Mouse (Mus musculus) small intestine, adult 2 months (tissue): Measurements from ENCODE around the gene Vim. TPM values are rescaled to one million over a fixed set of nuclear protein-coding genes. Genes with fewer than 3 reads are reported as not detected.
"Not testable (repeated sequence)": the region's sequence is repeated elsewhere in the genome, so short reads cannot be mapped to it uniquely, and the experiment has no call there.

Source experiments
- H3K27ac ChIP-seq: fragments of 200-500 bp; 2 replicates; pipeline ENCODE4 v1.5.1; 2012; ENCODE audit warnings: low read depth, low read length, control low read depth, inconsistent platforms; ENCODE audit not compliant: insufficient read depth
- H3K27me3 ChIP-seq: fragments of 200-500 bp; 2 replicates; pipeline ENCODE4 v1.6.1; 2012; ENCODE audit warnings: mild to moderate bottlenecking, moderate library complexity, low read length, inconsistent platforms; ENCODE audit not compliant: control insufficient read depth, insufficient read depth
- H3K36me3 ChIP-seq: fragments of 200-500 bp; 2 replicates; pipeline ENCODE4 v1.6.1; 2012; ENCODE audit warnings: mild to moderate bottlenecking, low read length, control low read depth, inconsistent platforms; ENCODE audit not compliant: control insufficient read depth, insufficient read depth
- H3K4me1 ChIP-seq: fragments of 200-500 bp; 2 replicates; pipeline ENCODE4 v1.6.1; 2012; ENCODE audit warnings: low read length, inconsistent platforms, mixed read lengths; ENCODE audit not compliant: control insufficient read depth, insufficient read depth, insufficient read length
- H3K4me3 ChIP-seq: fragments of 200-500 bp; 2 replicates; pipeline ENCODE4 v1.5.1; 2012; ENCODE audit warnings: low read depth, mild to moderate bottlenecking, control low read depth, inconsistent platforms, low read length, moderate library complexity
- CTCF ChIP-seq: fragments of 200-500 bp; IDR thresholded peaks from 2 replicates; pipeline ENCODE4 v1.5.1; 2012; ENCODE audit warnings: low read depth, mild to moderate bottlenecking, control low read depth, inconsistent platforms, low read length, moderate library complexity, mixed read lengths; ENCODE audit not compliant: insufficient replicate concordance, insufficient read length; ENCODE audit errors: extremely low read depth
- POLR2A ChIP-seq: fragments of 200-500 bp; IDR thresholded peaks from 2 replicates; pipeline ENCODE4 v1.6.1; 2012; ENCODE audit warnings: low read depth, mild to moderate bottlenecking, control low read depth, inconsistent platforms, low read length, moderate library complexity
- WGBS: fragments of 180-500 bp; shearing (Covaris S2); methylation state at CpG from one replicate; pipeline ENCODE4 v1.1.7; 2018; 5-methylcytosine and 5-hydroxymethylcytosine counted together
- polyA plus RNA-seq: library from polyadenylated mRNA; depleted of rRNA; stranded (reverse); fragments of >200 nt; gene quantifications from 2 replicates; pipeline ENCODE4 v1.2.3, GENCODE M21; 2012

Gene Vim
- polyA plus RNA-seq, 1 experiment: 287 TPM

DNA sequence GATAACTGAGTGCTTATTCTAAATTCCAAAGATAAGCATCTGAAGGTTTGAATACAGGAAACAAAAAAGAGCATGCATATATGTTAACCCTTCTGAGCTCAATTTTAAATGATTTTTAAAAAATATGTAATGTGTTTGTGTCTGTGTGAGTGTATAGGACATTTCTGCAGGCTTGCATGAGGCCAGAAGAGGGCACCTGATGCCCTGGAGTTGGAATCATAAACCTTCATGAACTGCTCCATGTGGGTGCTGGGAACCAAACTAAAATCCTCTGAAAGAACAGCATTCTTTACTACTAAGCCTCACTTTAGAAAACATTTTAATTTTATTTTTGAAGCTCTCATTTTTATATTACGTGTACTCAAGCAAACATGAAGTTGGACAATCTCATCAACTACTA lies 3.7 kb downstream of the Vim start:
- Histone ChIP-seq H3K36me3 (peaks cover 11% of the 10 kb centered on the region; the same call in 1 of the 2 replicates), H3K27ac (no peak overlapping the region), H3K4me3 (no peak overlapping the region), H3K4me1 (peaks cover 14% of the 10 kb centered on the region), H3K27me3 (peaks cover 8% of the 10 kb centered on the region; the same call in 1 of the 2 replicates)
- no peak for TF ChIP-seq CTCF
- WGBS: 91% methylated on average over 1 of the region's 1 CpGs

DNA sequence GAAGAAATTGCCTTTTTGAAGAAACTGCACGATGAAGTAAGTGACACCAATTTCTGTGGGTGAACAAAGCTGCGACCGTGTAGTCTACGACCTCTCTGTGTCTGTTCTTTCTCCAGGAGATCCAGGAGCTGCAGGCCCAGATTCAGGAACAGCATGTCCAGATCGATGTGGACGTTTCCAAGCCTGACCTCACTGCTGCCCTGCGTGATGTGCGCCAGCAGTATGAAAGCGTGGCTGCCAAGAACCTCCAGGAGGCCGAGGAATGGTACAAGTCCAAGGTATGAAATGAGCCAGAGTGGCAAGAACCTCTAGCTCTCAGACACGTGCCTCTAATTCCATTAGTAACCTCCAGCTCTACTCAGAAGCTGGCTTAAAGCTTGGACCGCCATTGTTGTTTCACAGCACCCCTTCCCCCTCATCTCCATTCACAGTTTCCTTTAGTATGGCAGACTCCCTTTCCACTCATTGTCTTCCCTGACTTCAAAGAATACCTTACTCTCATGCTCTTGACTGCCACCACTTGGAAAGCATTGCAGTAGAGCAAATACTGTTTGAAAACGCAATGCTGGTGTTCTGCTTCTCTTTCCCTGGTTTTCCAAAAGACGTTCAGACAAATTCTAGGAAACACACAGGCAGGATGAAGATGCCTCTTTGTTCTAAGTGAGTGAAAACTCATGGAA lies 4.9 kb downstream of the Vim start:
- Histone ChIP-seq H3K36me3 (peaks cover 12% of the 10 kb centered on the region; the same call in 1 of the 2 replicates), H3K4me1 (peaks cover 14% of the 10 kb centered on the region), H3K4me3 (no peak overlapping the region), H3K27ac (no peak overlapping the region), H3K27me3 (no peaks in the 10 kb centered on the region)
- TF ChIP-seq POLR2A (no peak), CTCF (no peak)
- 83% methylated on average over 14 of the region's 14 CpGs for WGBS

- no peaks in the 10 kb centered on the region for H3K27me3 ChIP-seq
- no peak for TF ChIP-seq POLR2A
- no peak for TF ChIP-seq CTCF
- 84% methylated on average over 8 of the region's 8 CpGs for WGBS
- H3K36me3 ChIP-seq: peaks cover 12% of the 10 kb centered on the region; the same call in 1 of the 2 replicates
- H3K4me3 ChIP-seq: no peak overlapping the region
- peaks cover 7% of the 10 kb centered on the region for H3K4me1 ChIP-seq
- no peak overlapping the region for H3K27ac ChIP-seq
Measured at GRCm38 (mm10) chr2:13579315-13579714, 5.6 kb downstream of the Vim start.

- H3K4me3 ChIP-seq: no peak overlapping the region
- WGBS: 59% methylated on average over 11 of the region's 11 CpGs
- no peaks in the 10 kb centered on the region; the same call in 1 of the 2 replicates for H3K4me1 ChIP-seq
- H3K27ac ChIP-seq: no peak overlapping the region
- no peaks in the 10 kb centered on the region for H3K27me3 ChIP-seq
- peaks cover 12% of the 10 kb centered on the region; the same call in 1 of the 2 replicates for H3K36me3 ChIP-seq
- TF ChIP-seq POLR2A: no peak
- peak; percentile 38; the same call in 1 of the 2 replicates for TF ChIP-seq CTCF
Measured at GRCm38 (mm10) chr2:13579991-13580390, 6.3 kb downstream of the Vim start.

GRCm38 (mm10) chr2:13582184-13582583 lies 8.5 kb downstream of the Vim start:
- no peak for TF ChIP-seq POLR2A
- no peak for TF ChIP-seq CTCF
- H3K27ac ChIP-seq: no peak overlapping the region
- H3K27me3 ChIP-seq: no peaks in the 10 kb centered on the region
- H3K36me3 ChIP-seq: peaks cover 12% of the 10 kb centered on the region; the same call in 1 of the 2 replicates
- 67% methylated on average over 3 of the region's 3 CpGs for WGBS
- H3K4me3 ChIP-seq: no peak overlapping the region
- H3K4me1 ChIP-seq: no peaks in the 10 kb centered on the region

DNA sequence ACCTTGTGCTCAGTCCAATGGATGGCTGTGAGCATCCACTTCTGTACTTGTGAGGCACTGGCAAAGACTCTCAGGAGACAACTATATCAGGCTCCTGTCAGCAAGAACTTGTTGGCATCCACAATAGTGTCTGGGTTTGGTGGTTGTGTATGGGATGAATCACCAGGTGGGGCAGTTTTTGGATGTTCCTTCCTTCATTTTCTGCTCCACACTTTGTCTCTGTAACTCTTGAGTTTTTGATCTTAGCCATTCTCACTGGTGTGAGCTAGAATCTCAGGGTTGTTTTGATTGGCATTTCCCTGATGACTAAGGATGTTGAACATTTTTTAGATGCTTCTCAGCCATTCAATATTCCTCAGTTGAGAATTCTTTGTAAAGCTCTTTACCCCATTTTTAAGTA lies 10.0 kb downstream of the Vim start:
- not testable (repeated sequence) for H3K27ac ChIP-seq, H3K27me3 ChIP-seq, H3K4me3 ChIP-seq, H3K36me3 ChIP-seq, H3K4me1 ChIP-seq

GRCm38 (mm10) chr2:13593328-13593727 lies 19.6 kb downstream of the Vim start:
- Histone ChIP-seq H3K36me3 (no peaks in the 10 kb centered on the region), H3K4me1 (no peaks in the 10 kb centered on the region), H3K27me3 (no peaks in the 10 kb centered on the region), H3K27ac (no peak overlapping the region), H3K4me3 (no peak overlapping the region)
- 62% methylated on average over 4 of the region's 4 CpGs for whole genome bisulfite sequencing
- no peak for TF ChIP-seq POLR2A
- no peak for TF ChIP-seq CTCF
